Mouse (Mus musculus): ENCODE results near the gene Iqsec2. TPM values are rescaled to one million over a fixed set of nuclear protein-coding genes. Genes with fewer than 3 reads are reported as not detected.

Iqsec2 gene
- total RNA-seq (2021) = 10 to 100 TPM; 19.3 to 25.3 TPM
- long read RNA-seq, experiment 1, partial matches to known transcripts = 0 of 8 reads
- long read RNA-seq, experiment 1, other reads (novel, unspliced or antisense) = 7 of 8 reads
- long read RNA-seq, experiment 2, partial matches to known transcripts = 3 of 12 reads
- long read RNA-seq, experiment 2, other reads (novel, unspliced or antisense) = 5 of 12 reads

- DNase-seq (ENCODE audit: low spot score) = no peak
Observed at GRCm38 (mm10) chrX:152143941-152144741, at the start of gene Iqsec2. TSS of gene Iqsec2 (plus strand) at chrX:152144268.

- DNase-seq (ENCODE audit: low spot score) = no peak
Observed at GRCm38 (mm10) chrX:152097572-152097971, 46.5 kb upstream of the Iqsec2 start.

GRCm38 (mm10) chrX:152121687-152122086 lies 22.4 kb upstream of the Iqsec2 start:
- DNase-seq (ENCODE audit: low spot score) = no peak

- DNase-seq (ENCODE audit: low spot score) = no peak
Observed at GRCm38 (mm10) chrX:152130777-152131176, 13.3 kb upstream of the Iqsec2 start.

- no peak for DNase-seq (ENCODE audit: low spot score)
Observed at GRCm38 (mm10) chrX:152132029-152132428, 12.0 kb upstream of the Iqsec2 start.

GRCm38 (mm10) chrX:152135195-152135594 lies 8.9 kb upstream of the Iqsec2 start:
- DNase-seq (ENCODE audit: low spot score) = no peak

- DNase-seq (ENCODE audit: low spot score) = no peak
Observed at GRCm38 (mm10) chrX:152144742-152145214, 710 bp downstream of the Iqsec2 start.

- DNase-seq (ENCODE audit: low spot score) = no peak
Observed at GRCm38 (mm10) chrX:152146150-152146549, 2.1 kb downstream of the Iqsec2 start.

- no peak for DNase-seq (ENCODE audit: low spot score)
Observed at GRCm38 (mm10) chrX:152146691-152147090, 2.6 kb downstream of the Iqsec2 start.

GRCm38 (mm10) chrX:152147451-152148116 lies 3.5 kb downstream of the Iqsec2 start:
- DNase-seq (ENCODE audit: low spot score) = peak; percentile 38

GRCm38 (mm10) chrX:152148706-152149105 lies 4.6 kb downstream of the Iqsec2 start:
- peak; percentile 9 for DNase-seq (ENCODE audit: low spot score)

- DNase-seq (ENCODE audit: low spot score) = peak; percentile 45
Observed at GRCm38 (mm10) chrX:152151709-152152108, 7.6 kb downstream of the Iqsec2 start.

GRCm38 (mm10) chrX:152158294-152158693 lies 14.2 kb downstream of the Iqsec2 start:
- no peak for DNase-seq (ENCODE audit: low spot score)

- no peak for DNase-seq (ENCODE audit: low spot score)
Observed at GRCm38 (mm10) chrX:152161404-152161803, 17.3 kb downstream of the Iqsec2 start.

GRCm38 (mm10) chrX:152164061-152164460 lies 20.0 kb downstream of the Iqsec2 start:
- no peak for DNase-seq (ENCODE audit: low spot score)

- DNase-seq (ENCODE audit: low spot score) = no peak
Observed at GRCm38 (mm10) chrX:152166161-152166560, 22.1 kb downstream of the Iqsec2 start.

- DNase-seq (ENCODE audit: low spot score) = no peak
Observed at GRCm38 (mm10) chrX:152168521-152168920, 24.5 kb downstream of the Iqsec2 start.

GRCm38 (mm10) chrX:152171041-152172026 lies 27.3 kb downstream of the Iqsec2 start:
- no peak for DNase-seq (ENCODE audit: low spot score)

- peak; percentile 59 for DNase-seq (ENCODE audit: low spot score)
Observed at GRCm38 (mm10) chrX:152172487-152172935, 28.4 kb downstream of the Iqsec2 start.

GRCm38 (mm10) chrX:152175284-152175683 lies 31.2 kb downstream of the Iqsec2 start:
- DNase-seq (ENCODE audit: low spot score) = peak; percentile 33

- no peak for DNase-seq (ENCODE audit: low spot score)
Observed at GRCm38 (mm10) chrX:152177897-152178296, 33.8 kb downstream of the Iqsec2 start.

All from gastrocnemius, adult 18-20 months (tissue).